Mouse (Mus musculus) ovary, adult 18-20 months (tissue): Measurements from ENCODE around the gene Sh3bp4.

ENCODE experiments used
- DNase-seq: peaks from one replicate; pipeline ENCODE4 v3.0.0; 2022; ENCODE audit warnings: low spot score, mixed read lengths

The Sh3bp4 gene

DNA sequence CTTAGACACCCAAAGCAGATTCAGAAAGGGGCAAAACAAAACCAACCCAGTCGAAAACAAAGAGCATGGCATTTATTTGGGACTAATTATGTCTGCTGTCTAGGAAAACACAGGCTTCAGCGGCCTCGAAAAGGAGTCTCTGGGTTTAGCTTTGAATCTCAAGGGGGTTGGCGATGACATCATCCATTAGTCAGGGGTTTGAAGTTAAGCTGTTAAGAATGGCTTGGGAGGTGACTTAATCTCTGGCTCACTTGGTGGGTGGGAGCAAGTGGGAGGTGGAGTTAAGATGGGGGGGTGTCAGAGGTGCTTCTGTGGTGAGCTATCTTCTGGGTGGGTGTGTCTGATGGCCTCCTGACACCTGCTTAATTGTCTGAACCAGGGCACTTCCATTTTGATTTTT, 117.9 kb downstream of the Sh3bp4 start:
- no peak for DNase-seq

DNA sequence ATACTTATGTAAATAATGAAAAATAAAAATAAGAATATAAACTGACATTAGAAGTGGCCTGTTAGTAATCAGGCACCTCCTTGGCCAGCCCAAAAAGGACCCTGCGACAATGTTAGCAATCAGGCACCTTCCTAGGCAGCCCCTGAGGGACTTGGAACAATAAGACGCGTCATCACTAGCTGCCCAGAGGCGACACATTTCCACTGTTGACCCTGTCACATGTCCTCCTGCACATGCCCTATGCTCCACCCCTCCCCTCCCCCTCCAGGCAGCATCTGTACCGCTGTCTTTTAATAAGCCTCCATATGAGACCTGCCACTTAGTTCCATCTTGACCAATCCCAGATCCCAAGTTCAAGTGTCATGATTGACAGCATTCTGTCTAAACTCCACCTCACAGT, 119.0 kb downstream of the Sh3bp4 start:
- no peak for DNase-seq

DNA sequence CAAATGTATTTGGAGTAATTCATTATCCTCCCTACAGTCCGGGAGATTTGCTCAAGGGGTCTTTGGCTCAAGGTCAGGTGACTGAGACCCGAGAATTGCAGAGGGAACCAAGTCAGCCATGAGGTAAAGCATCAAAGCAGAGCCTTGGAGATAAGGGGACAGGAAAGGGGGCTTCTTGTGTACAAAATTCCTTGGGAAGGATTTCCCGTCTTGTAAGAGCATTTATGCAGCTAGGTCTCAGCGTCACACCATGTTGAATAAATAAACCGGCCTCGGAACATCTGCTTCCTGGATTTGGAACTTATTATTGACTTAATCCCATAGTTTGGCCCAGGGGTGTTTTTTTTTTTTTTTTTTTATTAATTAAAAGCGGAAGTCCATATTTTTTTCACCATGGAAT, 120.4 kb downstream of the Sh3bp4 start:
- no peak for DNase-seq

DNA sequence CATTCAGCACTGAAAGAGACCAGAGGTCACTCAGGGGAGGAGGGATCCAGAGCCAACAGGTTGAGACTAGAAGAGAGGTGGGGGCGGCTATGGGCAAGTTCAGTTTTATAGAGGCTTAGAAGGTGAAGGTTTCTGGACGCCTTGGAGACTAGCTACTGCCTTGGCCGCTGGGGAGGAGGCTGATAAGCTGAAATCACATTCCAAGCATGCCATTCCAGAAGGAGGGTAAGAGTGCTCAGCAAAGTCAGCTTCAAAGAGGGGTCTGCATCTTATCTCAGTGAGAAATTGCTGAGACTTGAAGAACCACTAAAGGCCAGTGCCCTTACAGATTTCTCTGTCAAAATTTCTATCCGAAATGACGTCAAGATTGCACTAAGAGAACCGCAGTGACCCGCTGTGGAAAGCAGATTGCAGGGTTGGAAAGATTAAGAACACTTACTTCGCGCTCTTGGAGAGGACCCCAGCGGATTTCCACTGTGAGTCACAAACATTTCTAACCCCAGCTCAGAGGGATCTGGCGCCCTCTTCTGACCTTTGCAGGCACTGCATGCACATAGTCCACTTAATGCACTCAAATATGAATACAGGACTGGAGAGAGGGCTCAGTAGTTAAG, 121.0 kb downstream of the Sh3bp4 start:
- DNase-seq = peak; percentile 70

DNA sequence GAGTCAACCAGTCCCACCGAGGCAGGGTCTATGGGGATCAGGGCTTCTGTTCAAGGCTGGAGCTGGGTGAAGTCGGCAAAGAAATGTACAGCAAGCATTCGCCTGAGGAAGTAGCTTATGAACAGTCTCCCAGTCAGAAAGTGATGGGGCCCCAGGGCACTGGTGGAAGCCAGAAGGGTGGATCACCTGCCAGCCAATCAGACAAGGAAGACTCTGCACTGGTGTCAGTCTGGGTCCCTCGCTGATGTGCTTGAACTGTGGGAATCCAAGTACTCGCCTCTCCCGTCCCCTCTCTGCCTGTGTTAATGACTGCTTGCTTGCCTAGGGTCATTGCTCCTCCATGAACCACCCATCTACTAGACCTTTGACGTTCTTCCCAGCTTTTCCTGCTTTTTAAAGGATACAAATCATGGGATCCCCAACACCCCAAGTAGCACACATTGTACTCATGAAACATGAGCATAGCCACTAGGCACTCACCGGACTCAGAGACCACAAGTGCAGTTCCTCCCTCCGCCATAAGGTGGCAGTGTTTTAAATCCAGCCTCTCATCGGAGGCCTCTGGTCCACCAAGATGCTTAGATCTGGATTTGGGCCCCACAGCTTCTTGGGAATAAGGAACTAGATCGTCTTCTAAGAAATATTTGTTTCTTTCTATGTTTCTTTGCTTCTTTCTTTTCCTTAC, 122.5 kb downstream of the Sh3bp4 start:
- DNase-seq = no peak

DNA sequence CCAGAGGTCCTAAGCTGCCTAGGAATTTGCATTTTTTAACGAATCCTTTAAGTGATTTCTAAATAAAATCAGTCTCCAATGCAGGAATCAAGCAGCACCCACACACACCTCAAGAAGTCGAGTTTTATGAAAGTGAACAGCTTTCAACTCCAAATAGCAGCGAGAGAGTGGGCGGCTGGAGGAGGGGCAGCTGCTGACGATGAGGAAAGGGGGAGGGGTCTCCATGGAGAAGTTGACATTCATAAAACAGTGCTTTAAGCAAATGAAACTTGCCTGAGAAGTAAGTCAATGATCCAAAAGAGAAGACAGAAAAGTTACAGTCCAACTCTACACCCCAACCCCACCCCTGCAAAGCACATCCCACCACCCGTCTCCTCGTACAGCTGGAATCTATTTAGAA, 123.4 kb downstream of the Sh3bp4 start:
- no peak for DNase-seq

DNA sequence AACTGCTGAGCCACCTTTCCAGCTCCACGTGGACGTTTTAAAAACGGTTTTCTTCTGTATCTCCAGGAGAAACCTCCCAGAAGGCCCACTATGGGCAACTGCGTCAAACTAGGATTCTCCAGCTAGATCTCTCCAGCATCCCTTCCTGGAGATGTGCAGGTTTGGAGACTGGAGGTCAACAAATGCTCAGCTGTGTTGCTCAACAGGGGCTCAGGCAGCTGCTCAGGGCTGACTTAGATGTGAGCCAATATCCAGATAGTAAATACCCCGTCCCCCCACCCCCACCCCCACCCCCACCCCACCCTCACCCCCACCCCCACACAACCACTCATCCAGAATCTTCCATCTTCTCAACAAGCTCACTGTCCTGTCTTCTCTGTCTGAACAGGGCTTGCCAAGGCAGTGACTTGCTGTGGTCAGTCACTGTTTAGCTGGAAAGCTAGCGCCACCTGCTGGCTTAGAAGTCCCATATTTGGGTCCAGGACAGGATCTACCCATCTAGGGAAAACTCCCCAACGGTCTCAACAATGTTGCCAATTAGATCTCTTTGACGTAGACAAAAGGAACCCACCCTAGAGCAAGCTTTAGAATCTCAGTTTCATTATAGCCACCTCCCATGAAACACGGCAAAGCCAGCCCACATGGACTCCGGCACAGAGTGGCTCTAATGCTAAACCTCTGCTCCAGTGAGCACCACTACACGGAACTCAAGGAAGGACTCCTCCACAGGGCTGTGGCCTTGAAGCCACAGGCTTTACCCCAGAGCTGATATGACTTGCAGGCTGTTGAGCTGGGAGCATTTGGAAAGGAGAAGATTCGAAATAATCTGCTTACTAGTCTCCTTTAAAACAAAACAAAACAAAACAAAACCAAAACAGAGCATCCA, 125.9 kb downstream of the Sh3bp4 start:
- peak; percentile 76 for DNase-seq
